Mouse (Mus musculus) intestine, embryonic 15.5 days (tissue): ENCODE results near the gene Stap2. TPM values are rescaled to one million over a fixed set of nuclear protein-coding genes. Genes with fewer than 3 reads are reported as not detected.

Experiments used
- ATAC-seq: fragments of 200-750 bp; cut with Nextera tagmentation; 2 replicates; pipeline ENCODE4 v1.8.0; 2017; ENCODE audit warnings: moderate TSS enrichment, moderate library complexity
- H3K27ac ChIP-seq: fragments of 300-500 bp; sonication (generic); 2 replicates; pipeline ENCODE4 v1.5.1; 2015; ENCODE audit warnings: mild to moderate bottlenecking, inconsistent platforms
- H3K27me3 ChIP-seq: fragments of 300-500 bp; sonication (generic); replicated peaks from 2 replicates; pipeline ENCODE4 v1.6.1; 2015; ENCODE audit warnings: inconsistent platforms
- H3K36me3 ChIP-seq: fragments of 300-500 bp; sonication (generic); 2 replicates; pipeline ENCODE4 v1.6.1; 2015; ENCODE audit warnings: inconsistent platforms
- H3K4me1 ChIP-seq: fragments of 300-500 bp; sonication (generic); replicated peaks from 2 replicates; pipeline ENCODE4 v1.6.1; 2015; ENCODE audit warnings: inconsistent platforms
- H3K4me2 ChIP-seq: fragments of 300-500 bp; sonication (generic); replicated peaks from 2 replicates; pipeline ENCODE4 v1.6.1; 2015; ENCODE audit warnings: mild to moderate bottlenecking, inconsistent platforms
- H3K4me3 ChIP-seq: fragments of 300-500 bp; sonication (generic); replicated peaks from 2 replicates; pipeline ENCODE4 v1.5.1; 2015; ENCODE audit warnings: inconsistent platforms
- H3K9ac ChIP-seq: fragments of 300-500 bp; sonication (generic); 2 replicates; pipeline ENCODE4 v1.6.1; 2015; ENCODE audit warnings: inconsistent platforms
- H3K9me3 ChIP-seq: fragments of 300-500 bp; sonication (generic); 2 replicates; pipeline ENCODE4 v1.6.1; 2016; ENCODE audit warnings: inconsistent platforms
- WGBS: fragments of 180-500 bp; shearing (Covaris S2); methylation state at CpG from one replicate; pipeline ENCODE4 v1.1.7; 2015; 5-methylcytosine and 5-hydroxymethylcytosine counted together
- polyA plus RNA-seq: library from polyadenylated mRNA; unstranded; fragments of >200 nt; fragmentation: Nextera tagmentation; extraction: Ambion mirVana; gene quantifications from 2 replicates; pipeline ENCODE4 v1.2.1, GENCODE M21; 2015

Stap2 gene
- polyA plus RNA-seq, 1 experiment from 2014 or later: 40.3 TPM

GRCm38 (mm10) chr17:56034040-56034725 lies 28.8 kb upstream of the Stap2 start:
- H3K4me2 ChIP-seq: peak overlapping the region; percentile 58
- H3K4me1 ChIP-seq: peaks cover 36% of the 10 kb centered on the region
- peaks cover 12% of the 10 kb centered on the region; the same call in 1 of the 2 replicates for H3K36me3 ChIP-seq
- 86% methylated on average over 7 of the region's 7 CpGs for WGBS
- H3K9ac ChIP-seq: peak overlapping the region; percentile 27; the same call in 1 of the 2 replicates
- 0 out of 2 replicates have a peak overlapping the region, but pooled peaks have one; percentile 71 for H3K4me3 ChIP-seq
- H3K27me3 ChIP-seq: no peaks in the 10 kb centered on the region
- no peak overlapping the region for H3K27ac ChIP-seq
- H3K9me3 ChIP-seq: no peaks in the 10 kb centered on the region
- no peak for ATAC-seq

- no peaks in the 10 kb centered on the region for H3K27me3 ChIP-seq
- no peaks in the 10 kb centered on the region for H3K9me3 ChIP-seq
- no peak for ATAC-seq
- H3K9ac ChIP-seq: peak overlapping the region; percentile 18; the same call in 1 of the 2 replicates
- 69% methylated on average over 7 of the region's 7 CpGs for WGBS
- H3K4me2 ChIP-seq: peak overlapping the region; percentile 37
- peak overlapping the region; percentile 70 for H3K27ac ChIP-seq
- peaks cover 12% of the 10 kb centered on the region; the same call in 1 of the 2 replicates for H3K36me3 ChIP-seq
- H3K4me1 ChIP-seq: peaks cover 36% of the 10 kb centered on the region
- no peak overlapping the region for H3K4me3 ChIP-seq
Measured at GRCm38 (mm10) chr17:56032831-56033230, 27.4 kb upstream of the Stap2 start.

DNA sequence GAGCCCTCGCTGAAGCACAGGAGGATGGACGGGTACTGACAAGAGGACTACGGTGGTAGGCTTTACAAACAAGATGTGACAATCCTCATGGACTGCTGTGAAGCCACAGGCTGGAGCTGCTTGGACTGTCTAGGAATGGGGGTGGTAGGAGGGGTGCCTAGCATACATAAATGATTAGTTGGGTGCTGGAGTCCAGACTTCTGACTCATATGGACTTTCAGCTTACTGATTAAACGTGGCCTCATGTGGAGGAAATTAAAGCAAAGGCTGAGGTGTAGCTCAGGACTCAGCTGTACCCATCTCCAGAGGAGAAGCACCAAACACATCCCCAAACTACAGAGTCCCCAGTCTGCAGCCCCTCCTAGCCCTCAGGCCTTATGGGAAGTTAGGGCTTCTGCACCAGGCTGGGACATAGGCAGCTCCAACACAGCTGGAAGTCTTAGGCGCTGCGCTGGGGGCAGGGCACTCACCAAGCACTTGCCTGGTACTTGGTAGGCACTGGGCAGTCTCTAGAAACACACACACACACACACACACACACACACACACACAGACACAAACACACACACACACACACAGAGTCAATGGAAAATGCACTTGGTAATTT lies 26.8 kb upstream of the Stap2 start:
- Histone ChIP-seq H3K4me1 (peaks cover 36% of the 10 kb centered on the region), H3K9ac (no peak overlapping the region), H3K4me3 (no peak overlapping the region), H3K4me2 (peak overlapping the region; percentile 37), H3K27ac (peak overlapping the region; percentile 70), H3K27me3 (no peaks in the 10 kb centered on the region), H3K9me3 (no peaks in the 10 kb centered on the region), H3K36me3 (peaks cover 12% of the 10 kb centered on the region; the same call in 1 of the 2 replicates)
- peak; percentile 52 for ATAC-seq
- WGBS: 66% methylated on average over 6 of the region's 6 CpGs

DNA sequence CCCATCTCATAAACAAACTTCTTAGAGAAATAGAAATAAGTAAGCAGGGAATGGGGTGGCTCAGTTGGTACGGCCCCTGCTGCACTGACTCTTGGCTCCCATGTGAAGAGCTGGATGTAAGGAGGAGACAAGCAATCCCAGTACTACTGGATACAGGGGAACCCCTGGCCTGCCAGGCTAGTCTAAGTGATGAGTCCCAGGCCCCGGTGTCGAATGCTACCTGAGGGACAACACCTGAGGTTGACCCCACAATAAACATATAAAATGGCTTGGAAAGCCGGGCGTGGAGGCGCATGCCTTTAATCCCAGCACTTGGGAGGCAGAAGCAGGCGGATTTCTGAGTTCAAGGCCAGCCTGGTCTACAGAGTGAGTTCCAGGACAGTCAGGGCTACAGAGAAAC lies 26.0 kb upstream of the Stap2 start:
- Histone ChIP-seq H3K4me2 (no peak overlapping the region), H3K4me1 (peaks cover 33% of the 10 kb centered on the region), H3K27me3 (no peaks in the 10 kb centered on the region), H3K4me3 (no peak overlapping the region), H3K9ac (no peak overlapping the region), H3K9me3 (no peaks in the 10 kb centered on the region), H3K27ac (no peak overlapping the region), H3K36me3 (peaks cover 12% of the 10 kb centered on the region; the same call in 1 of the 2 replicates)
- ATAC-seq: no peak
- 86% methylated on average over 7 of the region's 7 CpGs for WGBS

GRCm38 (mm10) chr17:56030919-56031318 lies 25.5 kb upstream of the Stap2 start:
- H3K36me3 ChIP-seq: peaks cover 12% of the 10 kb centered on the region; the same call in 1 of the 2 replicates
- no peaks in the 10 kb centered on the region for H3K27me3 ChIP-seq
- H3K9ac ChIP-seq: no peak overlapping the region
- no peak overlapping the region for H3K4me3 ChIP-seq
- H3K4me1 ChIP-seq: peaks cover 33% of the 10 kb centered on the region
- no peak for ATAC-seq
- no peaks in the 10 kb centered on the region for H3K9me3 ChIP-seq
- WGBS: 61% methylated on average over 5 of the region's 5 CpGs
- no peak overlapping the region for H3K4me2 ChIP-seq
- H3K27ac ChIP-seq: 0 out of 2 replicates have a peak overlapping the region, but pooled peaks have one; percentile 4

- peaks cover 12% of the 10 kb centered on the region; the same call in 1 of the 2 replicates for H3K36me3 ChIP-seq
- H3K4me3 ChIP-seq: no peak overlapping the region
- H3K9me3 ChIP-seq: no peaks in the 10 kb centered on the region
- H3K4me1 ChIP-seq: peaks cover 32% of the 10 kb centered on the region
- WGBS: 92% methylated on average over 9 of the region's 9 CpGs
- no peak overlapping the region for H3K9ac ChIP-seq
- no peak overlapping the region for H3K27ac ChIP-seq
- H3K27me3 ChIP-seq: no peaks in the 10 kb centered on the region
- no peak overlapping the region for H3K4me2 ChIP-seq
- no peak for ATAC-seq
Measured at GRCm38 (mm10) chr17:56030238-56030870, 25.0 kb upstream of the Stap2 start.

GRCm38 (mm10) chr17:56027801-56028441 lies 22.5 kb upstream of the Stap2 start:
- Histone ChIP-seq H3K27me3 (no peaks in the 10 kb centered on the region), H3K4me1 (peaks cover 25% of the 10 kb centered on the region), H3K27ac (no peak overlapping the region), H3K4me2 (no peak overlapping the region), H3K9ac (no peak overlapping the region), H3K9me3 (no peaks in the 10 kb centered on the region), H3K36me3 (peaks cover 5% of the 10 kb centered on the region; the same call in 1 of the 2 replicates), H3K4me3 (no peak overlapping the region)
- ATAC-seq: no peak
- WGBS: 90% methylated on average over 5 of the region's 5 CpGs

DNA sequence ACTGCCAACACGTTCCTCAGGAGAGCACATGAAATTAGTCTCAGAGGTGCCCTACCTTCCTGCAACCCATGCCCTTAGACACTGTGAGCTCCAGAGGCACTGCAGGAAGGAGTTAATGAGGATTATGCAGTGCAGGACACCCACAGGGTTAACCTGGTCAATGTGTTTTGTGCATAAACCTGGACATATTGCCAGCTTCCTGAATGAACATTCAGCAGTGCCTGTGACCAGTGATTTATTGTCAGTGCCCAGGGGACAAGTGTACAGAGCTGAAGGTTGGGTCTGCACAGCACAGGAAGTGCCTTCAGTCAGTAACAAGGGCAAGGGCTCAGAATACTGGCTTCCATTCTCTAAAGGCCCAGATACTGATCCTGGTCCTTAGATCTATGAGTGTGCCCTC lies 21.5 kb upstream of the Stap2 start:
- Histone ChIP-seq H3K4me3 (no peak overlapping the region), H3K4me1 (peaks cover 20% of the 10 kb centered on the region), H3K9me3 (no peaks in the 10 kb centered on the region), H3K27me3 (no peaks in the 10 kb centered on the region), H3K4me2 (no peak overlapping the region), H3K9ac (no peak overlapping the region), H3K27ac (no peak overlapping the region), H3K36me3 (peaks cover 5% of the 10 kb centered on the region; the same call in 1 of the 2 replicates)
- WGBS: 69% methylated on average over 1 of the region's 1 CpGs
- ATAC-seq: no peak

GRCm38 (mm10) chr17:56026303-56026702 lies 20.9 kb upstream of the Stap2 start:
- Histone ChIP-seq H3K4me3 (no peak overlapping the region), H3K27ac (no peak overlapping the region), H3K27me3 (no peaks in the 10 kb centered on the region), H3K9me3 (no peaks in the 10 kb centered on the region), H3K36me3 (peaks cover 5% of the 10 kb centered on the region; the same call in 1 of the 2 replicates), H3K4me1 (peaks cover 19% of the 10 kb centered on the region), H3K9ac (no peak overlapping the region), H3K4me2 (no peak overlapping the region)
- no peak for ATAC-seq
- WGBS: 77% methylated on average over 1 of the region's 1 CpGs

GRCm38 (mm10) chr17:56024931-56025330 lies 19.5 kb upstream of the Stap2 start:
- H3K4me2 ChIP-seq: no peak overlapping the region
- peaks cover 19% of the 10 kb centered on the region for H3K4me1 ChIP-seq
- peaks cover 7% of the 10 kb centered on the region; the same call in 1 of the 2 replicates for H3K36me3 ChIP-seq
- WGBS: 74% methylated on average over 5 of the region's 5 CpGs
- ATAC-seq: no peak
- H3K9ac ChIP-seq: no peak overlapping the region
- H3K9me3 ChIP-seq: no peaks in the 10 kb centered on the region
- H3K27me3 ChIP-seq: no peaks in the 10 kb centered on the region
- H3K27ac ChIP-seq: no peak overlapping the region
- H3K4me3 ChIP-seq: no peak overlapping the region

GRCm38 (mm10) chr17:56024476-56024875 lies 19.1 kb upstream of the Stap2 start:
- peaks cover 19% of the 10 kb centered on the region for H3K4me1 ChIP-seq
- H3K27me3 ChIP-seq: no peaks in the 10 kb centered on the region
- no peaks in the 10 kb centered on the region for H3K9me3 ChIP-seq
- no peak overlapping the region for H3K4me2 ChIP-seq
- no peak overlapping the region for H3K9ac ChIP-seq
- no peak for ATAC-seq
- peaks cover 5% of the 10 kb centered on the region; the same call in 1 of the 2 replicates for H3K36me3 ChIP-seq
- WGBS: 71% methylated on average over 2 of the region's 2 CpGs
- no peak overlapping the region for H3K4me3 ChIP-seq
- H3K27ac ChIP-seq: no peak overlapping the region

DNA sequence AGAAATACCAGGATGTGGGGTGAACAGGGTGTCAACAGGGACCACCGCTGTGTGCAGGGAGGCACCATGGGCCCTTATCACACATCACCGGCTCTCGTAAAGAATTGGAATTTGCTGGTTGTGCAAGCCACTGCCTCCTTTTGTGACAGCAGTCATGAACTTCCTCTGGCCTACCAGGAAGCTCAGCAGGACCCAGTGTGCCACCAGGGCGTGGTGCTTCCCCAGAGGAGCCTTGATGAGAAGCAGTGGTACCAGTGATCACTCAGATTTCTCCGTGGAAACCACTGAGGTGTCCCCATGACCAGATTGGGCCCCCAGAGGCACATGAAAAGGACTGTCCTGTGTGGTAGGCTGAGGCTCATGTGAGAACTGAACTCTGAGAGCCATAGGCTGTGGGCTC lies 18.0 kb upstream of the Stap2 start:
- Histone ChIP-seq H3K27ac (peak overlapping the region; percentile 13; the same call in 1 of the 2 replicates), H3K27me3 (no peaks in the 10 kb centered on the region), H3K4me1 (peaks cover 19% of the 10 kb centered on the region), H3K36me3 (peaks cover 11% of the 10 kb centered on the region), H3K9ac (no peak overlapping the region), H3K4me2 (no peak overlapping the region), H3K9me3 (no peaks in the 10 kb centered on the region), H3K4me3 (no peak overlapping the region)
- no peak for ATAC-seq
- WGBS: 62% methylated on average over 5 of the region's 5 CpGs
